ENCODE assay signal across 13 mouse cellular contexts in the genomic region with DNA sequence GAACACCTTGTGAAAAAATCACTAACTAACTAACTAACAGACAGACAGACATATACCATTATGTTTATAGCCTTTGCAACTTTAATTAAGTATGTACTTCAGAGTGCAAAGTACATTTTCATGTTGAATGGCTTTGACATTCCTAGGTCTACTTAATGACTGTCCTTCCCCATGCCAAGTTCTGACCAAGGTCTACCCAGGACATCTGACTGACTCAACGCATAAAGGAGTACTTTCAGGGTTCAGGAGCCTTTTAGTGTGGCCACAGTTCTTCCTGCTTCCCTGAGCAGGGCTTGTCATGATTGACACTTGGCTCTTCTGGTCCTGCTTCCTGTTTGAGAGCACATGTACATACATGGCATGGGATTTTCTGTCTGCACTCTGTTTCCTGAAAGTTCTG.
"Had no signal": no experiment of that assay in that cellular context is flagged by ENCODE, and none has a peak within 500 bp of the region (broad histone marks: within the 10 kb centered on the region; RNA-seq: fewer than 3 reads in every experiment).

No protein-coding gene starts in this region.

- H3K27me3 ChIP-seq: kidney, embryonic 15.5 days; limb, embryonic 13.5 days; liver, embryonic 12.5 days; lung, embryonic 15.5 days; midbrain, embryonic 12.5 days; neural tube, embryonic 13.5 days; stomach, embryonic 15.5 days had no signal

- H3K9me3 ChIP-seq: kidney, embryonic 15.5 days; limb, embryonic 13.5 days; liver, embryonic 12.5 days; lung, embryonic 15.5 days; midbrain, embryonic 12.5 days; neural tube, embryonic 13.5 days; stomach, embryonic 15.5 days had no signal

- H3K36me3 ChIP-seq: kidney, embryonic 15.5 days; limb, embryonic 13.5 days; liver, embryonic 12.5 days; lung, embryonic 15.5 days; midbrain, embryonic 12.5 days; neural tube, embryonic 13.5 days; stomach, embryonic 15.5 days had no signal

- H3K27ac ChIP-seq: kidney, embryonic 15.5 days; limb, embryonic 13.5 days; liver, embryonic 12.5 days; lung, embryonic 15.5 days; midbrain, embryonic 12.5 days; neural tube, embryonic 13.5 days; stomach, embryonic 15.5 days had no signal

- H3K4me1 ChIP-seq: limb, embryonic 13.5 days; midbrain, embryonic 12.5 days; neural tube, embryonic 13.5 days; stomach, embryonic 15.5 days had no signal

- H3K4me3 ChIP-seq: kidney, embryonic 15.5 days; limb, embryonic 13.5 days; liver, embryonic 12.5 days; lung, embryonic 15.5 days; midbrain, embryonic 12.5 days; neural tube, embryonic 13.5 days; stomach, embryonic 15.5 days had no signal

- DNase-seq: kidney, adult 2 months; kidney, postnatal 14 days; left cerebral cortex, postnatal 4 days; retina, postnatal 1 day; right cerebral cortex, postnatal 4 days had no signal

- ATAC-seq: liver, embryonic 12.5 days; midbrain, embryonic 16.5 days had no signal

- H3K4me2 ChIP-seq: kidney, embryonic 15.5 days; limb, embryonic 13.5 days; liver, embryonic 12.5 days; lung, embryonic 15.5 days; midbrain, embryonic 12.5 days; neural tube, embryonic 13.5 days; stomach, embryonic 15.5 days had no signal

- H3K9ac ChIP-seq: kidney, embryonic 15.5 days; limb, embryonic 13.5 days; liver, embryonic 12.5 days; lung, embryonic 15.5 days; midbrain, embryonic 12.5 days; neural tube, embryonic 13.5 days; stomach, embryonic 15.5 days had no signal
